Mouse (Mus musculus) MEL (cell line): ENCODE data around the gene Oxsr1. TPM values are rescaled to one million over a fixed set of nuclear protein-coding genes. Genes with fewer than 3 reads are reported as not detected.
"Not testable (repeated sequence)": the region's sequence is repeated elsewhere in the genome, so short reads cannot be mapped to it uniquely, and the experiment has no call there.

ENCODE experiments used
- DNase-seq: peaks from one replicate; pipeline ENCODE4 v3.0.0; 2011; ENCODE audit warnings: low read depth, low spot score
- H3K27ac ChIP-seq: 2 replicates; pipeline ENCODE4 v1.5.1; 2012; ENCODE audit warnings: low read depth, mild to moderate bottlenecking, control low read depth, low read length, moderate library complexity; ENCODE audit not compliant: control insufficient read depth
- H3K27me3 ChIP-seq, 2 experiments: fragments of 150-350 bp in 1 of 2; sonication (generic) in 1 of 2; 2 replicates each; pipeline ENCODE4 v1.6.1; 2012; ENCODE audit warnings: low read length in 2 of 2, mild to moderate bottlenecking in 2 of 2, improper control_type of control experiment in 1 of 2, moderate library complexity in 1 of 2; ENCODE audit not compliant: insufficient read depth in 2 of 2, control insufficient read depth in 1 of 2
- H3K36me3 ChIP-seq, 2 experiments: 2 replicates each; pipeline ENCODE4 v1.6.1; 2012 to 2014; ENCODE audit warnings: low read length in 2 of 2, improper control_type of control experiment in 1 of 2, inconsistent platforms in 1 of 2, mild to moderate bottlenecking in 1 of 2; ENCODE audit not compliant: insufficient read depth in 2 of 2, control insufficient read depth in 1 of 2
- H3K4me1 ChIP-seq, 2 experiments: fragments of 150-350 bp in 1 of 2; sonication (generic) in 1 of 2; 2 replicates each; pipeline ENCODE4 v1.6.1; 2012; ENCODE audit warnings: low read length in 2 of 2, improper control_type of control experiment in 1 of 2, mild to moderate bottlenecking in 1 of 2; ENCODE audit not compliant: insufficient read depth in 2 of 2, control insufficient read depth in 1 of 2
- H3K4me3 ChIP-seq, 2 experiments: fragments of 150-350 bp in 1 of 2; sonication (generic) in 1 of 2; 2 replicates each; pipeline ENCODE4 v1.5.1; 2012; ENCODE audit warnings: low read depth in 2 of 2, low read length in 2 of 2, mild to moderate bottlenecking in 2 of 2, moderate library complexity in 2 of 2, control low read depth in 1 of 2, improper control_type of control experiment in 1 of 2; ENCODE audit not compliant: control insufficient read depth in 1 of 2, insufficient read depth in 1 of 2
- H3K79me2 ChIP-seq: 2 replicates; pipeline ENCODE4 v1.6.1; 2012; ENCODE audit warnings: mild to moderate bottlenecking, low read length, moderate library complexity; ENCODE audit not compliant: control insufficient read depth, poor library complexity, insufficient read depth
- H3K9ac ChIP-seq: 2 replicates; pipeline ENCODE4 v1.6.1; 2012; ENCODE audit warnings: low read depth, mild to moderate bottlenecking, control low read depth, low read length, moderate library complexity; ENCODE audit not compliant: control insufficient read depth, poor library complexity, severe bottlenecking
- H3K9me3 ChIP-seq: fragments of 150-350 bp; sonication (generic); replicated peaks from 2 replicates; pipeline ENCODE4 v1.6.1; 2012; ENCODE audit warnings: mild to moderate bottlenecking, low read length, improper control_type of control experiment, moderate library complexity; ENCODE audit not compliant: insufficient read depth
- CTCF ChIP-seq, 3 experiments: IDR thresholded peaks in 2 of 3; conservative IDR thresholded peaks in 1 of 3; 2 replicates each; pipeline ENCODE4 v1.5.1; 2011 to 2012; ENCODE audit warnings: low read length in 3 of 3, low read depth in 2 of 3, mild to moderate bottlenecking in 2 of 3, improper control_type of control experiment in 1 of 3, inconsistent platforms in 1 of 3, mixed read lengths in 1 of 3, moderate library complexity in 1 of 3; ENCODE audit not compliant: control insufficient read depth in 1 of 3, insufficient read depth in 1 of 3, poor library complexity in 1 of 3, severe bottlenecking in 1 of 3
- EP300 ChIP-seq, 2 experiments: IDR thresholded peaks; 2 replicates each; pipeline ENCODE4 v1.6.1; 2011; ENCODE audit warnings: improper control_type of control experiment in 2 of 2, low read length in 2 of 2, low read depth in 1 of 2, mild to moderate bottlenecking in 1 of 2
- GABPA ChIP-seq: IDR thresholded peaks from 2 replicates; pipeline ENCODE4 v1.6.1; 2012; ENCODE audit warnings: low read depth, mild to moderate bottlenecking, inconsistent platforms, low read length, improper control_type of control experiment, moderate library complexity
- JUND ChIP-seq: IDR thresholded peaks from 2 replicates; pipeline ENCODE4 v1.6.1; 2011; ENCODE audit warnings: low read depth, mild to moderate bottlenecking, improper control_type of control experiment, low read length
- MYC ChIP-seq: IDR thresholded peaks from 2 replicates; pipeline ENCODE4 v1.6.1; 2011; ENCODE audit warnings: low read depth, mild to moderate bottlenecking, low read length, improper control_type of control experiment, moderate library complexity
- NRF1 ChIP-seq: IDR thresholded peaks from 2 replicates; pipeline ENCODE4 v1.6.1; 2014; ENCODE audit warnings: low read depth, mild to moderate bottlenecking, inconsistent platforms, low read length, improper control_type of control experiment, moderate library complexity; ENCODE audit not compliant: poor library complexity, insufficient read depth, severe bottlenecking
- POLR2A ChIP-seq, 2 experiments: IDR thresholded peaks; 2 replicates each; pipeline ENCODE4 v1.6.1; 2011 to 2012; ENCODE audit warnings: low read length in 2 of 2, mild to moderate bottlenecking in 2 of 2, control low read depth in 1 of 2, improper control_type of control experiment in 1 of 2, low read depth in 1 of 2, moderate library complexity in 1 of 2; ENCODE audit not compliant: control insufficient read depth in 1 of 2, insufficient read depth in 1 of 2, poor library complexity in 1 of 2
- POLR2AphosphoS2 ChIP-seq: IDR thresholded peaks from 2 replicates; pipeline ENCODE4 v1.6.1; 2011; ENCODE audit warnings: low read length, improper control_type of control experiment
- RAD21 ChIP-seq: IDR thresholded peaks from 2 replicates; pipeline ENCODE4 v1.6.1; 2011; ENCODE audit warnings: mild to moderate bottlenecking, low read depth, low read length, improper control_type of control experiment
- RCOR1 ChIP-seq: IDR thresholded peaks from 2 replicates; pipeline ENCODE4 v1.6.1; 2012; ENCODE audit warnings: low read depth, mild to moderate bottlenecking, inconsistent platforms, low read length, improper control_type of control experiment
- SMC3 ChIP-seq: IDR thresholded peaks from 2 replicates; pipeline ENCODE4 v1.6.1; 2011; ENCODE audit warnings: low read depth, low read length, improper control_type of control experiment
- TAL1 ChIP-seq: IDR thresholded peaks from 2 replicates; pipeline ENCODE4 v1.6.1; 2012; ENCODE audit warnings: mild to moderate bottlenecking, inconsistent platforms, low read length, moderate library complexity, mixed read lengths
- TBP ChIP-seq: IDR thresholded peaks from 2 replicates; pipeline ENCODE4 v1.8.0; 2011; ENCODE audit warnings: low read depth, low read length, improper control_type of control experiment
- TCF12 ChIP-seq: IDR thresholded peaks from 2 replicates; pipeline ENCODE4 v1.6.1; 2014; ENCODE audit warnings: low read depth, mild to moderate bottlenecking, inconsistent platforms, low read length, improper control_type of control experiment, moderate library complexity
- ZKSCAN1 ChIP-seq: IDR thresholded peaks from 2 replicates; pipeline ENCODE4 v1.6.1; 2012; ENCODE audit warnings: low read depth, mild to moderate bottlenecking, inconsistent platforms, low read length, improper control_type of control experiment, moderate library complexity
- ZMIZ1 ChIP-seq: IDR thresholded peaks from 2 replicates; pipeline ENCODE4 v1.6.1; 2012; ENCODE audit warnings: low read depth, mild to moderate bottlenecking, inconsistent platforms, low read length, improper control_type of control experiment, moderate library complexity
- ZNF384 ChIP-seq: IDR thresholded peaks from 2 replicates; pipeline ENCODE4 v1.6.1; 2012; ENCODE audit warnings: low read depth, mild to moderate bottlenecking, inconsistent platforms, low read length, improper control_type of control experiment
- polyA plus RNA-seq, 2 experiments: library from polyadenylated mRNA; stranded (reverse) in 1 of 2; unstranded in 1 of 2; fragments of >175 nt in 1 of 2; fragments of >200 nt in 1 of 2; gene quantifications; 2 replicates each; pipeline versions ENCODE4 v1.2.1 to v1.2.4; 2012; ENCODE audit warnings: low replicate concordance in 2 of 2, low read depth in 1 of 2; ENCODE audit not compliant: insufficient read length in 2 of 2, insufficient read depth in 1 of 2, missing spikeins in 1 of 2
- total RNA-seq: library from RNA; depleted of rRNA; stranded (reverse); fragments of 300-350 nt; gene quantifications from 2 replicates; pipeline ENCODE4 v1.2.3, GENCODE M21; 2012

Oxsr1 gene
- total and polyA plus RNA-seq, 3 experiments, result 25.6 to 304 (median 37.6) TPM

DNA sequence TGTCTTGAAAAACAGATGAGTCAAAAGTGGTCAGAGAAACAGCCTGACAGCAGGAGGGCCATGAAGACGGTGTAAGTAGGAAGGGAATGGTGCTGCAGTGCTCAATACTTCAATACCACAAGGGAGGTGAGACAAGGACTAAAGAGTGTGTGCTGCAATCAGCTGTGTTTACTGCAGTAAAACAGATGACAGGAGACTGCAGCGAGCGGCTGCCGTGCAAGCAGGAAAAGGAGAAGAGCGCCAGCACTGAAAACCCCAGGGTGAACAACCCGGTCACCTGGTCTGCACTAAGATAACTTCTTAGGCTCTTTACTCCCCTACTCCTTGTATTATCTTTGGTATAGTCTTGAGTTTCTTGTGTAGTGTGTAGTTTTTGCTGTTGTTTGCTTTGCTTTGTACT lies 54.1 kb downstream of the Oxsr1 start:
- H3K9me3 ChIP-seq, result no peaks in the 10 kb centered on the region
- H3K27me3 ChIP-seq, result no peaks in the 10 kb centered on the region
- TF ChIP-seq TCF12 (no peak), ZKSCAN1 (no peak), GABPA (no peak), MYC (no peak), NRF1 (no peak), CTCF (IDR thresholded peaks at IDR 0.05 in 2 of 3, conservative IDR thresholded peaks at IDR 0.05 in 1 of 3; ENCODE audit: control insufficient read depth in 1 of 3, insufficient read depth in 1 of 3, low read depth in 2 of 3, low read length in 3 of 3, poor library complexity in 1 of 3, severe bottlenecking in 1 of 3) (no peak), TAL1 (no peak), TBP (no peak), JUND (no peak), EP300 (IDR thresholded peaks at IDR 0.05; ENCODE audit: low read depth in 1 of 2, low read length in 2 of 2) (no peak), RCOR1 (no peak), ZNF384 (no peak), RAD21 (no peak), POLR2AphosphoS2 (no peak), POLR2A (IDR thresholded peaks at IDR 0.05; ENCODE audit: control insufficient read depth in 1 of 2, insufficient read depth in 1 of 2, low read depth in 1 of 2, low read length in 2 of 2, poor library complexity in 1 of 2) (no peak), ZMIZ1 (no peak), SMC3 (no peak)
- H3K79me2 ChIP-seq, result no peaks in the 10 kb centered on the region
- no peak for DNase-seq
- H3K9ac ChIP-seq, result no peak overlapping the region
- H3K27ac ChIP-seq, result no peak overlapping the region
- H3K4me1 ChIP-seq, result no peaks in the 10 kb centered on the region
- no peak overlapping the region for H3K4me3 ChIP-seq
- peaks cover 0 to 13% of the 10 kb centered on the region in 2 experiments; a peak in 2 of 4 replicates for H3K36me3 ChIP-seq

DNA sequence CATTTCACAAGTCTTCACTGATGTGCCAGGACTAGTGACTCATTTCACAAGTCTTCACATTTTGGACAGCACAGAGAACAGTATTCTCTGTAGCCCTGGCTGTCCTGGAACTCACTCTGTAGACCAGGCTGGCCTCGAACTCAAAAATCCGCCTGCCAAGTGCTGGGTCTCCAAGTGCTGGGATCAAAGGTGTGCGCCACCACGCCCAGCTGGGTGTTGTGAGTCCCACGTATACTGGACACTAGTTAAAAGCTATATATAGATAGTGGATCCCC lies 56.2 kb downstream of the Oxsr1 start:
- H3K36me3 ChIP-seq, result peaks cover 0 to 15% of the 10 kb centered on the region in 2 experiments; a peak in 2 of 4 replicates
- H3K9me3 ChIP-seq, H3K79me2 ChIP-seq, H3K9ac ChIP-seq, DNase-seq, H3K27me3 ChIP-seq, H3K4me1 ChIP-seq, H3K27ac ChIP-seq, H3K4me3 ChIP-seq: not testable (repeated sequence)

DNA sequence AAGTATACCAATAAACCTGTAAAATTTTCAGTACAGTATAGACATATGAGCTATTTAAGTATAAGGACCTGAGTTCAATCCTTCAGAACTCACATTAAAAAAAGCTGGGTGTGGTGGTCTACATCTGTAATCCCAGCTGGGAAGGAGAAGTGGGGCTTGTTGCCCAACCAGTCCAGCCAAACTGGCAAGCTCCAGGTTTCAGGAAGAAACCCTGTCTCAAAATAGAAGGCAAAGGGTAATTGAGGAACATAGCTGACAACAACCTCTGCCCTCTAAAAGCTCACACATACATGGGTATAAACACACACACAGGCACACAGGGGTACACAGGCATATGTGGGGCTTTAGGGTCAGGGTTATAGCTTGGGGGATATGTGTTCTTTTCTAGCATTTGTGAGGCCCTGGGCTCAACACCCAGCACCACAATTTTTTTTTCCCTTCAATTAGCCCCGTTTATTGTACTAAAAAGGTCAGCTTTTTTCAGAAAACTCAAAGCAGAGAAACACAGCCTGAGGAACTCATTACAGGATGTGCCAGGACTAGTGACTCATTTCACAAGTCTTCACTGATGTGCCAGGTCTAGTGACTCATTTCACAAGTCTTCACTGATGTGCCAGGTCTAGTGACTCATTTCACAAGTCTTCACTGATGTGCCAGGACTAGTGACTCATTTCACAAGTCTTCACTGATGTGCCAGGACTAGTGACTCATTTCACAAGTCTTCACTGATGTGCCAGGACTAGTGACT lies 56.7 kb downstream of the Oxsr1 start:
- DNase-seq, H3K79me2 ChIP-seq, H3K4me3 ChIP-seq, H3K27ac ChIP-seq, H3K27me3 ChIP-seq, H3K4me1 ChIP-seq, H3K9ac ChIP-seq, H3K9me3 ChIP-seq: not testable (repeated sequence)
- H3K36me3 ChIP-seq, result peaks cover 0 to 15% of the 10 kb centered on the region in 2 experiments; a peak in 2 of 4 replicates
